Mouse (Mus musculus): Measurements from ENCODE around the gene Cdhr1.

The Cdhr1 gene

DNA sequence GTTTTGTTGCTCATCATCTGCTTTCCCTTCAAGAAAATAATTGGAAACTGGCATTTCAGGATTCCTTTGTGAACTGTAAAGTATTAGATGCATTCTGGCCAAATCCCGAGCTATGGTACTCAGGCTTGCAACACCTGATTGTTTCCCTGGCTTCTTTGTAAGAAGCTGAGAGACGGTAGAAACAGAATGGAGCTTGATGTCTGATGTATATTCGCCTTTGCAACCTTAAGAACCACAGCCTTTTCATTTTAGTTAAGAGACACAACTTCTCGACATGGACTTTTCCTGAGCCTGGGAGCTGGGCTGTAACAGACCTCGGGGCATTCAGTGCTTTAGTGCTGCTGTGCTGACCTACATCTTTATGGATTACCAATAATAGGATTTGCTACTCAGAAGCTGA is 30.5 kb downstream of the Cdhr1 start, which contains the start of gene Lrit2:
TSS of gene Lrit2 (plus strand) at position 301 of the 400 bp plus-strand sequence.
- no peak for DNase-seq

DNA sequence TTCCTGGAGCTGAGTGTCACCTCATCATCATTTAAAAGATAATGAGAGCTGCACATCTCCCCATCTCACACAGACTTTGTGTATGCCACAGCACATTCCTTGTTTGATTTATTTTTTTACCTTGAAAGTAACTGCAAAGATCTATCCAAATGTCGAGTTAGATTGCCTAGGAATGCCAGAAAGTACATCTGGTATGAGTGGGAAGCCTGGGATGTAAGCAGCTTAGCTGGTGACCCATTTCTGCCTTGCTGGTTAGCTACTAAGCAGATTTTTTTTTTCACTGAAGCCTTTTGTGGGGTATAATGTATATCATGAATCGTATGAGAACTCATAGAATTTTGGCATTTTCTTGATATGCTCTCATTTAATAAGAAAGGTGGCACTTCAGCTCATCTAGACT is 31.5 kb downstream of the Cdhr1 start:
- no peak for DNase-seq

DNA sequence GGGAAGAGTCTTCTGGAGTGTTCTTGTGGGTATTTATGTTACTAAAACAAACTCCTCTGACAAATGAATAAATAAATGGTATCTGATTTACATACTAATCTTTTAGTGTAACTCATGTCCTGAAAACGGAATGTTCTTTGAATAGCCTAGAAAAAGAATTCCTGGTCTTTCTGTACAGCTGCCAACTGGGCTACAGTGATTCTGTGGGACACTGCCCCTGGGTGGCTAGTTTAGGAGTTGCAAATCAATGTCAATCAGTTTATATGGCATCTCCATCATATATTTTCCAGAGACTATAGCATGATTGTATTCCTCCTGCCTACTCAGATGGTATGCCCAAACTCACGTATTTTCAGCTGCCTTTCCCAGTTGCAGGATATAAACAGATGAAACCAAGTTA is 33.3 kb downstream of the Cdhr1 start:
- DNase-seq: no peak

DNA sequence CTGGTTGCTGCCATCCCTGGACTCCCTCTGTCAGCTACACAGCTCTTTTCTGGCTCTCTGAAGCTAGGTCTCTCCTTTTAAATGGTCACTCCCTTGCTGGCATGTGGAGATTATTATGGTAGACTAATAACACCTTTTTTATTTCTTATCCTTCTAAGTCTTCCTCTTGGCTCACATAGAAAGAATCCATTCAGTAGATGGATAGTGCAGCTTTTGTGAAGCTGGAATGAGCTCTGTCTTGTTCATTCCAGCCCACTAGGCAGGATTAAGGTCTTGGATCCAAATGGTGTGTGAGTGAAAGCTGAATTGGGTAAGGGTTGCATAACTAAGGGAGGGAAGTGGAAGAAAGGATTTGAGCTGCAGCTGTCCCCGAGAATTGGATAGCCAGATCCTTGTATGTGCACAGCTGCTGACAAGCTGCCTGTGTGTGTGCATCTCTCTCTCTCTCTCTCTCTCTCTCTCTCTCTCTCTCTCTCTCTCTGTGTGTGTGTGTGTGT is 49.2 kb downstream of the Cdhr1 start, which contains the start of gene Rgr:
TSS of gene Rgr (minus strand) at position 51 of the 497 bp plus-strand sequence.
- DNase-seq: no peak

DNA sequence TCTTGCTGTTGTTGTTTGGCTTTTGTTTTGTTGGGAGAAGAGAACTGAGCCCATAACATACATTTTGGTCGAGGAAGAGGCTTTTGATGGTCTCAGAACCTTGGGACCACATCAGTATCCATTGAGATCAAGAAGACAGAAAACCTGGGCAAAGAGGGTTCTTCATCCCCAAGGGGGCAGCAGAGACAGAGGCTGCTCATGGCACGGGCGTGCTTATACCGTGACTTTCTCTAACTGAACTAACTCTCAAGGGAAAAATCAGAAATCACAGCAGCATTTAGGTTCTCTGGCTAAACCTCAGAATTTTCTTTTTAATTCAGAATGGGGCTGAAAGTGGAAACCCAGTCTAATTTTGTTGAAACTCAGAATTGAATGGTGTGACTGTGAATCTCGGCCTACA is 63.7 kb downstream of the Cdhr1 start:
- DNase-seq: no peak

DNA sequence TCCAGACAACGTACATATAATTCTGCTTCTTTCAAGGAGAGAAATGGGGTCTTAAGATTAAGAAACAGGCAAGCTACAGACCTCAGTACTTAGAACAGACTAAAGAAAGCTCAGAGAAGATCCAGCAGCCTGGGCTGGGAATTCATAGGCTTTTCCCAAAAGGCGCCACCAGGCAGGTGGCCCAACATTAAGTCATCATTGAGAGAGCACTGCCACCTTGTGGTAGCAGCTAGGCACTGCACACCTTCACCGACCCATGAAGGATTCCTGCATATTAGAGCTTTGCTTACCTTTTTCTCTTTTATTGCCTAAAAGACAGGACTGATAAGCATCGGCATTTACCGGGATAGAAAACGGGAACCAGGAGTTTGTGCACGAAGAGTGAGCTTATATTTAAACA is 64.9 kb downstream of the Cdhr1 start:
- peak; percentile 68 for DNase-seq

DNA sequence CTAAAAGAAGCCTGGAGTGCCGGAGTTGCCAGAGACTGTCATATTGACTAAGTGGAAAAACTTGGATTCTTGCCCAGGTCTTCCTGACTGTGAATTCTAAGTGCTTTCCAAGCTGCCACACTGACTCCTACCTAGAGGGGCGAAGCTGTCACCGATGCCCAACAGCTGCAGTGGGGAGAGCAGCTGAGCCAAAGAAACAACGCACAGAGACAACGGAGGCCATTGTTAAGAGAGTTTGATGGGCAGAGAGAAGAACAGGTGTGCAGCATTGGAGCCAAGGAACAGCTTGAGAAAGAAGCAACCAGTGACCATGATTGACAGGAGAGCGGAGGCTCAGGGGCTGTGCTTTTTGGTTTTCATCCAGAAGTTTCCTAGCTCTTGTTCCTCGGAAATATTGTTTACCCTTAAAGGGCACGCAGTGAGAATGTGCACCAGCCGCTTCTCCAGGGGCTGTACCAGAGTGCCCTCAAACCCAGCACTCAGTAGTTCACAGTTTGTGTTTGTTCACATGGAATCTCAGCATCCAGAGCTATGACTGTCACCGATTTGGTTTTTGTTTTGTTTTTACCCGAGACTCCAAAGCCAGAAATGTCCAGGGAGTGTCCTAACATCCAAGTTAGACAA is 65.6 kb downstream of the Cdhr1 start:
- no peak for DNase-seq

DNA sequence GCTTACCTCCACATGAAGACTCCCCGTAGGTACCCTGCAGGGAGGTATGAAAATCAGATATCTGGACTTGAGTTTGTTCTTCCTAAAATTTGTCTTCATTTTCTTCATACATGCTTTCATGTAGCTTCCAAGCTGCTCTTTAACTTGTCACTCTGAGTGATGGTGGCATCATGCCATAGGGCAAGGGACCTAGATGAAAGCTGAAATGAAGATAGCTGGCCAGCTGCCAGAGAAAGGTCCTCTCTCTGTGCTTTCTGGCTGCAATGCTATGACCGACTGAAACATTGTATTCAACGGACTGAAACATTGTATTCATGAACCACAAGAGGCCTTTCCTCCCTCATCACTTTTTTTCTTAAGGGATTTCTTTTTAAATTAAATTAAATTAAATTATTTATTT is 69.6 kb downstream of the Cdhr1 start:
- DNase-seq: no peak

DNA sequence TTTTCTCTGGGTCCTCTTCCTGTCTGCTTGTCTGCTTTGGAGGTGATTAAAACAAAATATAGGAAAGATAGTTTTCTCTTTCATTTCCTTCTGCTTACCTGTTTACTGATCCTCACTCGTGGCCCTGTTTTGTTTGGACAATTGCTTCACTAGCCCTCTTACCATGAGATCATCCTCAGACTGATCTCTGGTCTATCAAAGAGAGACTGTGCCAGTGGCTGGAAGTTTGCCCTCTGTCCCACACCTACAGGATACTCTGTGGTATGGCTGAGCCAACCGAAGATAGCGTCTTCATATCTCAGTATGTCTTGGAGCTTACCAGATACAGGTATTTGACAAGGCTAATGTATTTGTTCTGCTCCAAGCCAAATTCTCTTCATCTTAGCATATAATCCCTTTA is 70.2 kb downstream of the Cdhr1 start:
- DNase-seq: no peak
